Mouse (Mus musculus): ENCODE data around the gene Hoxd3.

DNA sequence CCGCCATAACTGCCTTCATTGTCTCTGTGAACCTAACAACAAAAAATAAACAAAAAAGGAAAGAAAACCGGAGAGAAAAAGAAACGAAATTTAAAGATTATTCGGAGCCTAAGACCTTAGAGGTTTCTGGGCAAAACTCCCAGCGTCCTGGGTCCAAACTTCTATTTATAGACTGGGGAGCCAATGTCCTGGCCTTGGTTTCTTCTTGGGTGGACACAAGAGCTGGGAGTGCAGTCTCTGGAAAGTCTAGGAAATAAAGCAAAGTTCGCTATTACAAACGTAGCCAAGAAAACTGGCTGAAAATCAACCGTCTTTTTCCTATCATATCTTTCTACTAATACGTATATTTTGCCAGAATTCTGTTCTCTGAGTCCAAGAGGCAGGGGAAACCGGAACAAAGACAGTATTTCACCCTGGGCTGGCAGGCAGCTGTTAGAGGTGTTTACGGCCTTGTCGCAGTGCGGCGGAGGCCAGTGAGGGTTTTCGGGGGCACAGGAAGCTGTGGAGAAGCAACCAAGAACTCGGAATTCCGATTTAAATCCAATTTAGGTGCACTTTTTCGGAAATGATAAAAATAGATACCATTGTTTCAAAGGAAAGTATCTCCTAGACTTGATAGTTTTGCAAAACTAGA is 2.5 kb downstream of the Hoxd3 start:
- TF ChIP-seq GATA1 (IDR thresholded peaks at IDR 0.05; ENCODE audit: low read length), result no peak
- no peak for TF ChIP-seq TAL1 (IDR thresholded peaks at IDR 0.05; ENCODE audit: low read length)

Data from erythroblast, embryonic 14.5 days (primary cell).